Comparison of ENCODE assay signal across 24 mouse cellular contexts in the genomic region with DNA sequence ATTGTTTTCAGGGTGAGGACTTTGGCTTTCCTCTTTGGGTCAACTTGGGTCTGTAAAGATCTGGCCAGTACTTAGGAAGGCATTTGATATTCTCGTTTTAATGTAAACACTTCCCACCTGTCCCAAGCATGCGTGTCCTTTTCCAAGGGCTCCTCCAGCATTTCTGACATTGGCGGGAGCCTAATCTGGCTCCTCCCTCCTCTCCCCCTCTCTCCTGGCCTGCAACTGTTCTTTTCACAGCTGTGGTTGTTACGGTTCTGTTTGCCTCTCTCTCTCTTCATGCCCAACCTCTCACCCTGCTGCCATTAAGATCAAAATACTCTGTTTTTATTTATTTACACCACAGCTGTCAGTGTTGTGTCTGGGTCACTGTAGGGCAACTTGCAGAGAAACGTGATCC.
"Had no signal": no experiment of that assay in that cellular context is flagged by ENCODE, and none has a peak within 500 bp of the region (broad histone marks: within the 10 kb centered on the region; RNA-seq: fewer than 3 reads in every experiment).

No protein-coding gene starts in this region.

- H3K27ac ChIP-seq: layer of hippocampus, adult 2 months; left cerebral cortex, adult 2 months; limb, embryonic 15.5 days; liver, embryonic 14.5 days; lung, embryonic 15.5 days; midbrain, embryonic 10.5 days; midbrain, embryonic 13.5 days; stomach, postnatal 0 days had no signal

- H3K4me2 ChIP-seq: limb, embryonic 15.5 days; liver, embryonic 11.5 days; lung, embryonic 15.5 days; midbrain, embryonic 13.5 days had no signal

- H3K36me3 ChIP-seq: limb, embryonic 15.5 days; lung, embryonic 15.5 days; midbrain, embryonic 10.5 days; midbrain, embryonic 13.5 days had no signal

- DNase-seq: kidney, adult 18-20 months; kidney, adult 9 months; kidney, postnatal 14 days; layer of hippocampus, adult 9-11 months; layer of hippocampus, postnatal 36 days; liver, postnatal 0 days; lung, postnatal 36 days; right cerebral cortex, postnatal 14 days; right cerebral cortex, postnatal 4 days; thymus, adult 2 months; thymus, postnatal 14 days; thymus, postnatal 4 days had no signal

- ATAC-seq: intestine, embryonic 16.5 days; liver, postnatal 0 days; midbrain, embryonic 13.5 days; midbrain, embryonic 16.5 days had no signal

- H3K9ac ChIP-seq: limb, embryonic 15.5 days; liver, embryonic 14.5 days; liver, postnatal 0 days; lung, embryonic 15.5 days; midbrain, embryonic 13.5 days had no signal

- H3K9me3 ChIP-seq: limb, embryonic 15.5 days; lung, embryonic 15.5 days; midbrain, embryonic 10.5 days; midbrain, embryonic 13.5 days had no signal

- H3K4me1 ChIP-seq: megakaryocyte, embryonic 14.5 days had no signal

- H3K4me3 ChIP-seq: layer of hippocampus, adult 2 months; left cerebral cortex, adult 2 months; limb, embryonic 15.5 days; lung, embryonic 15.5 days; megakaryocyte, embryonic 14.5 days; midbrain, embryonic 10.5 days; midbrain, embryonic 13.5 days had no signal

- H3K27me3 ChIP-seq: limb, embryonic 15.5 days; lung, embryonic 15.5 days; megakaryocyte, embryonic 14.5 days; midbrain, embryonic 13.5 days had no signal
